Comparison of ENCODE assay signal across 11 mouse cellular contexts in genomic region chr14:121676596-121677330, GRCm38 (mm10).
A peak's percentile ranks its signal among the peaks of the same experiment; 100 is the strongest.
DNase-seq lines count a peak whose midpoint lies in the region; ATAC-seq and TF ChIP-seq lines count a peak whose summit lies in the region.
"Had no signal": no experiment of that assay in that cellular context is flagged by ENCODE, and none has a peak within 500 bp of the region (broad histone marks: within the 10 kb centered on the region; RNA-seq: fewer than 3 reads in every experiment).

No protein-coding gene starts in this region.

- intact Hi-C loops in heart, postnatal 36 days (cut with DNase I): no loop called here

- WGBS in heart, embryonic 16.5 days: 85% methylated on average over 11 of the region's 11 CpGs
- WGBS in kidney, postnatal 0 days: 72% methylated on average over 11 of the region's 11 CpGs

- H3K27me3 ChIP-seq in heart, embryonic 16.5 days (ENCODE audit: control insufficient read depth, insufficient read depth, low read length): no peaks in the 10 kb centered on the region
- no peaks in the 10 kb centered on the region for H3K27me3 ChIP-seq in ES-Bruce4 (ENCODE audit: control insufficient read depth, insufficient read depth, low read length, poor library complexity, severe bottlenecking)
- no peaks in the 10 kb centered on the region for H3K27me3 ChIP-seq in kidney, postnatal 0 days (ENCODE audit: insufficient read depth, low read length)
- H3K27me3 ChIP-seq: CH12.LX; liver, embryonic 15.5 days had no signal

- H3K4me3 ChIP-seq in heart, embryonic 16.5 days (ENCODE audit: low read length): no peak overlapping the region
- no peak overlapping the region for H3K4me3 ChIP-seq in ES-Bruce4 (ENCODE audit: low read depth, low read length)
- no peak overlapping the region for H3K4me3 ChIP-seq in kidney, postnatal 0 days (replicated peaks; ENCODE audit: low read depth, low read length)
- H3K4me3 ChIP-seq: liver, embryonic 15.5 days had no signal

- TF ChIP-seq POLR2A in ES-Bruce4 (IDR thresholded peaks at IDR 0.05; ENCODE audit: insufficient read depth, low read length): no peak

- TF ChIP-seq CTCF in ES-Bruce4 (IDR thresholded peaks at IDR 0.05; ENCODE audit: low read depth, low read length): no peak
- TF ChIP-seq CTCF in kidney, postnatal 0 days (IDR thresholded peaks at IDR 0.05; ENCODE audit: low read depth): no peak

- no peak for ATAC-seq in heart, embryonic 16.5 days (replicated peaks; ENCODE audit: extremely low read depth, insufficient read depth, low FRiP score)
- ATAC-seq in kidney, postnatal 0 days (replicated peaks; ENCODE audit: low FRiP score, low read depth): 0 out of 2 replicates have a peak, but pooled peaks have one; percentile 9
- ATAC-seq: midbrain, embryonic 16.5 days had no signal

- TF ChIP-seq EP300 in ES-Bruce4 (IDR thresholded peaks at IDR 0.05; ENCODE audit: insufficient read depth, low read depth, low read length): no peak

- H3K4me2 ChIP-seq in heart, embryonic 16.5 days (ENCODE audit: low read depth, low read length): no peak overlapping the region
- 0 out of 2 replicates have a peak overlapping the region, but pooled peaks have one; percentile 8 for H3K4me2 ChIP-seq in kidney, postnatal 0 days (ENCODE audit: low read length)
- H3K4me2 ChIP-seq: liver, embryonic 15.5 days had no signal

- H3K27ac ChIP-seq in heart, embryonic 16.5 days (ENCODE audit: low read length): peak overlapping the region; percentile 55; the same call in 1 of the 2 replicates
- peak overlapping the region; percentile 81 for H3K27ac ChIP-seq in ES-Bruce4 (ENCODE audit: insufficient read depth, low read length)
- H3K27ac ChIP-seq in kidney, postnatal 0 days: peak overlapping the region; percentile 85
- H3K27ac ChIP-seq: liver, embryonic 15.5 days had no signal

- H3K4me1 ChIP-seq in heart, embryonic 16.5 days (ENCODE audit: control insufficient read depth, insufficient read depth, low read length): peaks cover 16% of the 10 kb centered on the region; the same call in 1 of the 2 replicates
- H3K4me1 ChIP-seq in ES-Bruce4 (ENCODE audit: control insufficient read depth, insufficient read depth, low read length): peaks cover 6% of the 10 kb centered on the region
- H3K4me1 ChIP-seq in kidney, postnatal 0 days (replicated peaks; ENCODE audit: insufficient read depth, low read length): peaks cover 33% of the 10 kb centered on the region

- H3K9ac ChIP-seq in heart, embryonic 16.5 days (ENCODE audit: low read length): no peak overlapping the region
- no peak overlapping the region for H3K9ac ChIP-seq in ES-Bruce4 (ENCODE audit: low read depth, poor library complexity, severe bottlenecking)
- H3K9ac ChIP-seq in kidney, postnatal 0 days (ENCODE audit: low read depth, low read length): no peak overlapping the region
- H3K9ac ChIP-seq: liver, embryonic 15.5 days had no signal

- H3K9me3 ChIP-seq in heart, embryonic 16.5 days (replicated peaks; ENCODE audit: control insufficient read depth, low read length): no peaks in the 10 kb centered on the region; the same call in 1 of the 2 replicates
- H3K9me3 ChIP-seq in ES-Bruce4 (replicated peaks; ENCODE audit: control insufficient read depth, insufficient read depth, low read length, poor library complexity, severe bottlenecking): no peaks in the 10 kb centered on the region
- no peaks in the 10 kb centered on the region for H3K9me3 ChIP-seq in kidney, postnatal 0 days (replicated peaks; ENCODE audit: low read length)
- H3K9me3 ChIP-seq: liver, embryonic 15.5 days had no signal

- H3K36me3 ChIP-seq in heart, embryonic 16.5 days (ENCODE audit: control insufficient read depth, insufficient read depth): no peaks in the 10 kb centered on the region
- H3K36me3 ChIP-seq in ES-Bruce4 (ENCODE audit: control insufficient read depth, insufficient read depth, low read length, poor library complexity, severe bottlenecking): no peaks in the 10 kb centered on the region
- H3K36me3 ChIP-seq in kidney, postnatal 0 days (ENCODE audit: insufficient read depth, low read length): 0 out of 2 replicates have a peak, but pooled peaks cover 4% of the 10 kb centered on the region
- H3K36me3 ChIP-seq: liver, embryonic 15.5 days had no signal

- no peak for DNase-seq in heart, postnatal 36 days
- peak; percentile 31 for DNase-seq in cerebellum, postnatal 10 days
- DNase-seq in kidney, postnatal 0 days (ENCODE audit: low spot score): no peak
- DNase-seq in gastrocnemius, postnatal 25 days: no peak
- DNase-seq in urinary bladder, postnatal 36 days (ENCODE audit: low spot score in 2 of 2): no peak
- no peak for DNase-seq in urinary bladder, postnatal 25 days (ENCODE audit: low spot score)

Comparison
In these comparisons a context has a peak if more than half of its experiments do, and no peak if none do; other contexts are left out.
1. DNase-seq: peak in cerebellum, postnatal 10 days (2 of 2); none in heart, postnatal 36 days (0 of 2), kidney, postnatal 0 days (single experiment), gastrocnemius, postnatal 25 days (single experiment), urinary bladder, postnatal 36 days (0 of 2) and urinary bladder, postnatal 25 days (single experiment).
2. Peak in every context shown above with its lines, with median percentiles within 50 percentile points of each other: H3K27ac ChIP-seq.